Mouse (Mus musculus) megakaryocyte, embryonic 14.5 days (primary cell): ENCODE results near the gene Polr2i.

Source experiments
- FLI1 ChIP-seq: IDR thresholded peaks from 2 replicates; pipeline ENCODE4 v1.6.1; 2012; ENCODE audit warnings: low read length, inconsistent platforms, mixed read lengths
- GATA1 ChIP-seq: IDR thresholded peaks from 3 replicates; pipeline ENCODE4 v1.6.1; 2012; ENCODE audit warnings: mixed read lengths, low read length, inconsistent platforms, borderline replicate concordance

GRCm38 (mm10) chr7:30194884-30195283, 36.9 kb upstream of the Polr2i start:
- no peak for TF ChIP-seq GATA1
- TF ChIP-seq FLI1 = no peak
